Mouse (Mus musculus): ENCODE measurements around the gene Prune2.

GRCm38 (mm10) chr19:17097210-17097609, 141.3 kb downstream of the Prune2 start:
- TF ChIP-seq CTCF (IDR thresholded peaks at IDR 0.05; ENCODE audit: borderline replicate concordance, insufficient read depth, low read depth, low read length) = no peak
- no peak for TF ChIP-seq POLR2A (IDR thresholded peaks at IDR 0.05; ENCODE audit: borderline replicate concordance, insufficient read depth, low read length)
